Mouse (Mus musculus) limb, embryonic 13.5 days (tissue): ENCODE data around the gene Serpina3g. TPM values are rescaled to one million over a fixed set of nuclear protein-coding genes. Genes with fewer than 3 reads are reported as not detected.
"Not testable (repeated sequence)": the region's sequence is repeated elsewhere in the genome, so short reads cannot be mapped to it uniquely, and the experiment has no call there.

ENCODE experiments used
- ATAC-seq: fragments of 200-750 bp; cut with Nextera tagmentation; 2 replicates; pipeline ENCODE4 v1.8.0; 2017; ENCODE audit warnings: low read depth, moderate number of reproducible peaks, moderate TSS enrichment; ENCODE audit not compliant: low FRiP score
- H3K27ac ChIP-seq: fragments of 300-500 bp; sonication (generic); 2 replicates; pipeline ENCODE4 v1.5.1; 2015; ENCODE audit warnings: inconsistent platforms, mild to moderate bottlenecking, moderate library complexity
- H3K27me3 ChIP-seq: fragments of 300-500 bp; sonication (generic); 2 replicates; pipeline ENCODE4 v1.6.1; 2015; ENCODE audit warnings: mild to moderate bottlenecking, inconsistent platforms
- H3K36me3 ChIP-seq: fragments of 300-500 bp; sonication (generic); 2 replicates; pipeline ENCODE4 v1.6.1; 2015; ENCODE audit warnings: inconsistent platforms, mild to moderate bottlenecking, moderate library complexity
- H3K4me1 ChIP-seq: fragments of 300-500 bp; sonication (generic); 2 replicates; pipeline ENCODE4 v1.6.1; 2015; ENCODE audit warnings: inconsistent platforms
- H3K4me2 ChIP-seq: fragments of 300-500 bp; sonication (generic); replicated peaks from 2 replicates; pipeline ENCODE4 v1.6.1; 2015; ENCODE audit warnings: inconsistent platforms, mild to moderate bottlenecking, moderate library complexity
- H3K4me3 ChIP-seq: fragments of 300-500 bp; sonication (generic); 2 replicates; pipeline ENCODE4 v1.5.1; 2015; ENCODE audit warnings: moderate library complexity, mild to moderate bottlenecking, inconsistent platforms
- H3K9ac ChIP-seq: fragments of 300-500 bp; sonication (generic); 2 replicates; pipeline ENCODE4 v1.6.1; 2015; ENCODE audit warnings: mild to moderate bottlenecking, inconsistent platforms
- H3K9me3 ChIP-seq: fragments of 300-500 bp; sonication (generic); 2 replicates; pipeline ENCODE4 v1.6.1; 2016; ENCODE audit warnings: inconsistent platforms
- WGBS: fragments of 180-500 bp; shearing (Covaris S2); methylation state at CpG from one replicate; pipeline ENCODE4 v1.1.7; 2015; 5-methylcytosine and 5-hydroxymethylcytosine counted together
- polyA plus RNA-seq: library from polyadenylated mRNA; unstranded; fragments of >200 nt; fragmentation: Nextera tagmentation; extraction: Ambion mirVana; gene quantifications from 2 replicates; pipeline ENCODE4 v1.2.1, GENCODE M21; 2015

The Serpina3g gene
- 0.72 and 1.2 TPM in 2 replicates for polyA plus RNA-seq

DNA sequence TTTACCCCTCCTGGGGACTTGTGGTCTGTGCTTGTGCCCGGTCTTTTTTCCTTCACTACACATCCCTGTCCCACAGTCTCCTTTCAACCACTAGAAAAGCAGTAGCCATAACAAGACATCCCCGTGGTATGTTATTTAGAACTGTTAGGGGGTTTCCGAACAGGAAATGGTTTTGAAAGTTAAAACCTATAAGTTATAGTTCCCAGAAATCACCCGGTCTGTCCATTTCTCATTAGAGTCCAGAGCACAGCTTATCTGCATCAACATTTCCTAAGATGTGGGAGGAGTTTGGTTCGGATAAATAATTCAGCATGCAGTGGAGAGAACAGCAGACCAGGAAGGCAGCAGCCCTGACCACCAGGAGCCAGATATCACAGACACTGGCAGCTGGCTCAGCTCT, at the start of gene Serpina3g:
Serpina3g (plus strand) TSS at position 331 of the 400 bp plus-strand sequence.
- Histone ChIP-seq H3K27ac (no peak within 1 kb of the TSS), H3K36me3 (no peaks in the 10 kb centered on the region), H3K4me2 (no peak within 1 kb of the TSS), H3K9me3 (no peaks in the 10 kb centered on the region), H3K4me3 (no peak within 1 kb of the TSS), H3K27me3 (no peaks in the 10 kb centered on the region), H3K9ac (no peak within 1 kb of the TSS), H3K4me1 (peaks cover 3% of the 10 kb centered on the region; the same call in 1 of the 2 replicates)
- ATAC-seq: no peak
- WGBS: 46% methylated on average over 5 of the region's 5 CpGs

DNA sequence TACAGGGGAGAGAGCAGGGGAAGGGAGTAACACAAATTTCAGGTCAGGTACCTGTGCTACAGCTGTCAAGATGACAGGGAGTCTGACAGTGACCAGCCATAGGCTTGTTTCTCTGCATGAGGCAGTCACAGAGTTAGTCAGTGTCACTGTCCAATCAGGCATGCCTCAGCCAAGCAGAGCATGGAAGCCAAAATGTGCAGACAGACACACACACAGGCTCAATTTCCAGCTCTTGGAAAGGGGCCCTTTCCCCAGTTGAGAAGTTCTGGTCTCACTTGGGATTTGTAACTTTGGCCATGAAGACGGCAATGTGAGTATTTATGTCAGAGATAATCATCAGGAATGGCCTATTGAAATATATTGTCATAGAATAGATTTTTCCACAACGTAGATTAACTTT, 46.8 kb upstream of the Serpina3g start:
- H3K4me1 ChIP-seq: no peaks in the 10 kb centered on the region
- 82% methylated on average over 2 of the region's 2 CpGs for WGBS
- H3K27me3 ChIP-seq: no peaks in the 10 kb centered on the region
- H3K36me3 ChIP-seq: no peaks in the 10 kb centered on the region
- H3K9me3 ChIP-seq: no peaks in the 10 kb centered on the region
- no peak for ATAC-seq
- H3K9ac ChIP-seq: no peak overlapping the region
- H3K27ac ChIP-seq: no peak overlapping the region
- no peak overlapping the region for H3K4me3 ChIP-seq
- H3K4me2 ChIP-seq: no peak overlapping the region

DNA sequence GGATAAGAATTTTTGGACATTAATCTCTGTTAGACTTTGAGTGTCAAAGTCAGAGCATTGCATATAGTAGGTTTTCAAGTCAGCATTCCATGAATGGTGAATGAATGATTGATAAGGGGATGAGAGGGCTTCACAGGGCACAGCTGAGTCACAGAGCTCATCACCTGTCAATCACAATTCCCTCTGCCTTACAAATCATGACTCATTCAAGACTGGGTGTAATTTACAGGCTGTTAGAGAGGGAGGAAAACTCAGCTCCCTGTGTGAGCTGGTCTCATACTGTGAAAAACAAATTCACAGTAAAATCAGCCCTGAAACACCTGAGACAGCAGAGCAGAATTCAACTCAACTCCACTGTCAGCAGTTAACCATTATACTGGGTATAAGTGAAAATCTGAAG, 45.2 kb upstream of the Serpina3g start:
- ATAC-seq: no peak
- H3K4me3 ChIP-seq: no peak overlapping the region
- no peaks in the 10 kb centered on the region for H3K9me3 ChIP-seq
- no peak overlapping the region for H3K4me2 ChIP-seq
- no peaks in the 10 kb centered on the region for H3K4me1 ChIP-seq
- no peaks in the 10 kb centered on the region for H3K27me3 ChIP-seq
- no peaks in the 10 kb centered on the region for H3K36me3 ChIP-seq
- no peak overlapping the region for H3K9ac ChIP-seq
- no peak overlapping the region for H3K27ac ChIP-seq

DNA sequence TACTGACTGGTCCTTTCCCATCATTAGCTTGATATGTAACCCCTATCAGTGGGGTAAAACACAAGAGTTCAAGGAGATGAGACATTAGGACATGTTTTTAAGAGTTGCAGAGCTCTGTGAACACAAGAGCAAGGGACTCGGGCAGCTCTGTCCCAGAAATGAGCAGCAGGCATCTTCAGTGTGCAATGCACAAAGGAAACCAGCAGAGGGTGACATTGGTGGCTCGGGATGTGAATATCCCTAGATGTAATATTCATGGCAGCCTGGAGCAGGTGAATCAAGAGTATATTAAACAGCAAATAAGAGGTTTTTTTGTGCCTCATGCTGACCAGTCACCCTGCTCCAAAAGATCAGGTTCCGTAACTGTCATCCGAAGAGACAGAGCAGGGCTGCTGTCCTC, 26.9 kb upstream of the Serpina3g start:
- 83% methylated on average over 4 of the region's 4 CpGs for WGBS
- Histone ChIP-seq H3K4me1 (no peaks in the 10 kb centered on the region), H3K36me3 (no peaks in the 10 kb centered on the region)

DNA sequence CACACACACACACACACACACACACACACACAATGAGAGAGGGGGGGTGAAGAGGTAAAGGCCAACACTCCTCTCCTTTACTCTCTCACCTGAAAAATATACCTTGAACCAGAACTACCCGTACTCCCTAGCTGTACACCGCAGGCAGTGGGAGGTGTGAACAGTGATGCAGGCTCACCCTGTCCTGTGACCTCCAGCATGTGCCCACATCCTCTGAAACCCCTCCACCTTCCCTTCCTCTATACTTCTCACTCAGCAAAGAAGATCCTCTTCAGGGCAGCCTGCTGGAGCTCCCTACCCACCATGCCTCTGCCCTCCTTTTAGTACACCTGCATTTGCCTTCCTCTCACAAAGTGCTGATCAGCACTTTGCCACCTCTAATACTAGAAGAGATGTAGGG, 26.2 kb upstream of the Serpina3g start:
- Histone ChIP-seq H3K27ac (no peak overlapping the region), H3K4me1 (no peaks in the 10 kb centered on the region), H3K36me3 (no peaks in the 10 kb centered on the region), H3K4me3 (no peak overlapping the region), H3K9me3 (no peaks in the 10 kb centered on the region), H3K4me2 (no peak overlapping the region), H3K27me3 (no peaks in the 10 kb centered on the region), H3K9ac (no peak overlapping the region)
- no peak for ATAC-seq
- WGBS: 95% methylated on average over 2 of the region's 2 CpGs

More for the DNA sequence above, 26.9 kb upstream of the Serpina3g start:
- no peak overlapping the region for H3K27ac ChIP-seq
- H3K27me3 ChIP-seq: no peaks in the 10 kb centered on the region
- H3K9ac ChIP-seq: no peak overlapping the region
- H3K4me2 ChIP-seq: no peak overlapping the region
- H3K9me3 ChIP-seq: no peaks in the 10 kb centered on the region
- H3K4me3 ChIP-seq: no peak overlapping the region
- ATAC-seq: no peak

DNA sequence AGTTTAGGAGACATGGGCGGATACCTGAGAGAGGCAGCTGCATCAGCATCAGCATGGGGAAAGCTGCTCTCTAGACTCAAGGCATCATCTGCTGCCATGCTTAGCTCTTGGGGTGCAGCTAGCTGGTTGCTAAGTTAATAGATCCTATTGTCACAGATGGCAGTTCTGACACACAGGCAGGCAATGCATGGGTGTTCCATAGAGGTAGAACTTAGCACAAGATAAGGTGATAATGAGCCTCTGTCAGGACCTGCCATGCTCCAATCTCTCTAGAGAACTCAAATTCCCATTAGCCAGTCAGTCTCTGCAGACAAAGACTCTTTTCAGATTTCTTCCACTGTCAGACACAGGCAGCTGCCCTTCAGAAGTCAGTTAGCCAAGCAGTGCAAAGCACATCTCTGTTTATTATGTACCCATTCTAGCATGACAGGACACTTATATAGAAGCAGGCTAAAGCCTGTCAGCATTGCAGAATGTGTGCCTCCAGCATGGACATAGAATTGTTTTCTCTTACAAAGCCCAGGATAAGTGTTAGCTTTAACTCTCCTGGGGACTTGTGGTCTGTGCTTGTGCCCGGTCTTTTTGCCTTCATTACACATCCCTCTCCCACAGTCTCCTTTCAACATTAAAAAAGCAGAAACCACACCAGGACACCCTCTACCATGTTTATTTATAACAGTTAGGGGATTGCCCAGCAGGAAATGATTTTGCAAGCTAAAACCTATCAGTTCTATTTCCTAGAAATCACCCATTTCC, 22.2 kb upstream of the Serpina3g start:
- no peak overlapping the region for H3K9ac ChIP-seq
- H3K4me3 ChIP-seq: no peak overlapping the region
- 79% methylated on average over 2 of the region's 2 CpGs for WGBS
- no peaks in the 10 kb centered on the region for H3K27me3 ChIP-seq
- no peak overlapping the region for H3K4me2 ChIP-seq
- H3K36me3 ChIP-seq: no peaks in the 10 kb centered on the region
- H3K27ac ChIP-seq: no peak overlapping the region
- no peaks in the 10 kb centered on the region for H3K4me1 ChIP-seq
- ATAC-seq: no peak
- no peaks in the 10 kb centered on the region for H3K9me3 ChIP-seq

DNA sequence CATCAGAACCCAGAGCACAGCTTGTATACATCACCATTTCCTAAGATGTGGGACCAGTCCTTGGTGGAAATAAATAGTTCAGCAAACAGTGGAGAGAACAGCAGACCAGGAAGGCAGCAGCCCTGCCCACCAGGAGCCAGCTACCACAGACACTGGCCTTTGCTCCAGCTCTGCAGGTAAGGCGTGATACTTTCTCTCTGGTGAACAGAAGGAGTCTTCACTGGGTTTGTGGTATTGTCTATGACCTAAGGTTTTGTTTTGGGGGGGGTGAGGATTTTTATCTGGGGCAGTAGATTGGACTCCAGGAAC, 21.6 kb upstream of the Serpina3g start, which contains the start of gene Serpina3f:
Serpina3f (plus strand) TSS at position 100 of the 309 bp plus-strand sequence.
- 60% methylated on average over 1 of the region's 1 CpGs for WGBS
- Histone ChIP-seq H3K9me3 (no peaks in the 10 kb centered on the region), H3K27me3 (no peaks in the 10 kb centered on the region), H3K4me1 (no peaks in the 10 kb centered on the region), H3K36me3 (no peaks in the 10 kb centered on the region), H3K9ac (no peak within 1 kb of the TSS), H3K27ac (no peak within 1 kb of the TSS), H3K4me2 (no peak within 1 kb of the TSS), H3K4me3 (no peak within 1 kb of the TSS)
- no peak for ATAC-seq

DNA sequence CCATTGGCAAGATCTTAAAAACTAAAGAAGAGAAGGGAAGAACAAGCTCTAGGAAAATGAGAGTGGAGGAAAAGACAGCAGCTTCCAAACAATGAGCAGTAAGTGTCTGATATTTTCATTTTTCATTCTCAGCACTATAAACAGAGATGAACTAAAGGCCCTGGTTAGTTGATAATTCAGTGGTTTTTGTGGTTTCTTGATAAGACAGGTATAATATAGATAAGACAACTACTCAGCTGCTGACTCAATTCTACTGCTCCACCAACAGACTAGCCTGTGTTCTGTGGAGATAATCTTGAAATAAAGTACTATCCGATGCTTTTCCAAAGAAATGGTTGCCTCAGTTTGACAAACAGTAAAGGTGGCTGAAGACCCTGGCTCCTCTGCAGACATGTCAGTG, 20.8 kb upstream of the Serpina3g start:
- no peak for ATAC-seq
- H3K9me3 ChIP-seq: no peaks in the 10 kb centered on the region
- WGBS: 91% methylated on average over 1 of the region's 1 CpGs
- no peaks in the 10 kb centered on the region for H3K4me1 ChIP-seq
- H3K9ac ChIP-seq: no peak overlapping the region
- no peaks in the 10 kb centered on the region for H3K36me3 ChIP-seq
- no peak overlapping the region for H3K27ac ChIP-seq
- H3K4me3 ChIP-seq: no peak overlapping the region
- no peak overlapping the region for H3K4me2 ChIP-seq
- H3K27me3 ChIP-seq: no peaks in the 10 kb centered on the region

DNA sequence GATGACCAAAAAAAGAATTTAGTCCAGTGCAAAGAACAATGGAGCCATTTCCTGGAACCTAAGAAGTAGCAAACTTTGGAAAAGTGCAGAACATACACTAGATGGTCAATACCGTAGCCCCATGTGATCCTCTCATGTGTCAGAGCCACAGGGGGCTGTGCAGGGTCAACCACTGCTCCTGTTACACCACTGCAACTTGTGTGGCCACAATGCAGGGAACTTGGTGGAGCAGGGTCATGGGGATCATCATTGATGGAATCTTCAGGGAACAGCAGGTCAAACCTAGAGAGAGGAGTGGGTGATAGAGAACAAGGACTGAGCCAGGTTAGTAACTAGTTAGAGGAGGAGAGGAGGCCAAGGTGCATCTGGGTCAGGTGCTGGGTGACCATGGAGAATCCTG, 14.4 kb upstream of the Serpina3g start:
- no peak for ATAC-seq
- H3K4me1 ChIP-seq: no peaks in the 10 kb centered on the region
- WGBS: 64% methylated on average over 1 of the region's 1 CpGs
- no peaks in the 10 kb centered on the region for H3K27me3 ChIP-seq
- H3K36me3 ChIP-seq: no peaks in the 10 kb centered on the region
- no peak overlapping the region for H3K9ac ChIP-seq
- no peak overlapping the region for H3K4me3 ChIP-seq
- no peaks in the 10 kb centered on the region for H3K9me3 ChIP-seq
- H3K27ac ChIP-seq: no peak overlapping the region
- no peak overlapping the region for H3K4me2 ChIP-seq

DNA sequence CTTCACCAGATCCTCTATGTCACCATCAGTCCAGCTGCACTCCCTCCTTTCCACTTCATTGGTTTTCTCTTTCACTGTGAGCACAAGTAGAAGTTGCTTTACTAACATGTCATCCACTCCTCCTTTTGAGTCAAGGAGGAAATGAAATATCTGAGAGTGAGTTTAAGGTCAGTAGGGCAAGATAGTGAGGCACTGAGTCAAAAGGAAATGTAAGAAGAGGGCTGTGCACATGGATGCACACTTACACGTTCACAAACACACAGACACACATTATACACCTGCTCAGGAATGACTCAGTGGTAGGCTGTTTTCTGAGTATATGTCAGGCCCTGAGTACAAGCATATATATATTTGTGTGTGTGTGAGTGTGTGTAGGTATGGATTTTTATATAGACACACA, 12.4 kb upstream of the Serpina3g start:
- H3K27me3 ChIP-seq: no peaks in the 10 kb centered on the region
- 62% methylated on average over 1 of the region's 1 CpGs for WGBS
- no peak overlapping the region for H3K4me2 ChIP-seq
- H3K4me3 ChIP-seq: no peak overlapping the region
- H3K9ac ChIP-seq: no peak overlapping the region
- no peaks in the 10 kb centered on the region for H3K9me3 ChIP-seq
- H3K27ac ChIP-seq: no peak overlapping the region
- no peaks in the 10 kb centered on the region for H3K4me1 ChIP-seq
- H3K36me3 ChIP-seq: no peaks in the 10 kb centered on the region
- no peak for ATAC-seq

DNA sequence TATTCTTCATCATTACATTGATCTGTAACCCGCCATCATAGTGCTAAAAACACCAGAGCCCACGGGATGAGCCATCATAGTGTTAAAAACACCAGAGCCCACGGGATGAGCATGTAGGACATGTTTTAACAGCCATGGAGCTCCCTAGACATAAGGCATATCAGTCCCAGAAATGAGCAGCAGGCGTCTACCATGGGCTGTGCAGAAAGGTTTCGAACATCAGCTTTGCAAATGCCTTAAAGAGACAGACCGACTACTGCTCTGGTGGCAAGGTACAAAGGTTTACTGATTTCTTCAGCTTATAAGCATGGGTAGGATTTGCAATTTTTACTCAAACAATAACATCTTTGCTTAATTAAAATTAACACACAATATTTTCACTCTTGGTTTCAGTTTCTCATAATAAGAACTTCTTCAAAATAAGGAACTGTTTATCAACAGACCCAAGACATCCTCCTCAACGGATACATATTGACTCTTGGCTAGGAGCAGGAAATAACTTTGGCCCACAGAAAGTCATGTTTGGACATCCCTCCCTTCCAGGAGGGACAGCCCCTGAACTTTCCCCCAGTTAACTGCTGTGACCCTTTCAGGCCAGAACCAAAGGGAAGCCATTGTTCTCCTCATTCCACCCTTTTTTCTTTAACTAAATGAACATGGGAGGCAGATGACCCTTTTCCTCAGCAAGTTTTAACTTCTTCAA, 11.3 kb upstream of the Serpina3g start:
- H3K27ac ChIP-seq: no peak overlapping the region
- no peak overlapping the region for H3K4me2 ChIP-seq
- 77% methylated on average over 7 of the region's 7 CpGs for WGBS
- ATAC-seq: no peak
- H3K4me1 ChIP-seq: no peaks in the 10 kb centered on the region
- no peaks in the 10 kb centered on the region for H3K36me3 ChIP-seq
- no peak overlapping the region for H3K4me3 ChIP-seq
- no peaks in the 10 kb centered on the region for H3K27me3 ChIP-seq
- H3K9me3 ChIP-seq: no peaks in the 10 kb centered on the region
- no peak overlapping the region for H3K9ac ChIP-seq

DNA sequence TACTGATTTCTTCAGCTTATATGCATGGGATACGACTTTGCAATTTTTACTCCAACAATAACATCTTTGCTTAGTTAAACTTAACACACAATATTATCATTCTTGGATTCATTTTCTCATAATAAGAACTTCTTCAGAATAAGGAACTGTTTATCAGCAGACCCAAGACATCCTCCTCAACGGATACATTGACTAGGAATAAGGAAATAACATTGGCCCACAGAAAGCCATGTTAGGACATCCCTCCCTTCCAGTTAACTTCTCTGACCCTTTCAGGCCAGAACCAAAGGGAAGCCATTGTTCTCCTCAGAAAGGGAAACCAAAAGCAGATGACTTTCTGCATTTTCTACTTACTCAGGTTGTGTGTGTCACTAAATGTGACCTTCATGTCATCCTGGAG, 5.3 kb upstream of the Serpina3g start:
- Histone ChIP-seq H3K27me3 (no peaks in the 10 kb centered on the region), H3K4me2 (no peak overlapping the region), H3K9me3 (no peaks in the 10 kb centered on the region), H3K36me3 (no peaks in the 10 kb centered on the region), H3K4me1 (no peaks in the 10 kb centered on the region), H3K4me3 (no peak overlapping the region), H3K9ac (no peak overlapping the region), H3K27ac (no peak overlapping the region)
- no peak for ATAC-seq
- WGBS: 76% methylated on average over 2 of the region's 2 CpGs

DNA sequence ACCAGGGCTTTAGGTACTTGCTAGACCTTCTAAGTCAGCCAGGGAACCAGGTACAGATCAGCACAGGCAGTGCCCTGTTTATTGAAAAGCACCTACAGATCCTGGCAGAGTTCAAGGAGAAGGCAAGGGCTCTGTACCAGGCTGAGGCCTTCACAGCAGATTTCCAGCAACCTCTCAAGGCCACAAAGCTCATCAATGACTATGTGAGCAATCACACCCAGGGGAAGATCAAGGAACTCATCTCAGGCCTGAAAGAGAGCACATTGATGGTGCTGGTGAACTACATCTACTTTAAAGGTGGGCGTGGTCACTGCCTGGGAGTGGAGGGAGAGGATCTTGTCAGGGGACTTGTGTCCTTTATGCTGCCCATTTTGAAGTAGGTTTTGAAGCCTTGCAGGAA, 2.0 kb downstream of the Serpina3g start:
- H3K4me2 ChIP-seq, H3K9me3 ChIP-seq, H3K9ac ChIP-seq, H3K36me3 ChIP-seq, ATAC-seq, H3K27me3 ChIP-seq, H3K4me1 ChIP-seq, H3K27ac ChIP-seq, H3K4me3 ChIP-seq: not testable (repeated sequence)
- 71% methylated on average over 1 of the region's 1 CpGs for WGBS
